Comparison of ENCODE assay signal across 9 mouse cellular contexts in genomic region chr4:53931499-53931898, GRCm38 (mm10).
DNase-seq lines count a peak whose midpoint lies in the region; ATAC-seq and TF ChIP-seq lines count a peak whose summit lies in the region.
"Had no signal": no experiment of that assay in that cellular context is flagged by ENCODE, and none has a peak within 500 bp of the region (broad histone marks: within the 10 kb centered on the region; RNA-seq: fewer than 3 reads in every experiment).

No protein-coding gene starts in this region.

- no peak overlapping the region for H3K4me3 ChIP-seq in forebrain, postnatal 0 days (ENCODE audit: low read depth, low read length)
- H3K4me3 ChIP-seq in hindbrain, postnatal 0 days (ENCODE audit: low read length): peak overlapping the region; percentile 23

- WGBS in forebrain, postnatal 0 days: 12% methylated on average over 10 of the region's 10 CpGs
- 12% methylated on average over 10 of the region's 10 CpGs for WGBS in hindbrain, postnatal 0 days

- peak; percentile 95 for ATAC-seq in forebrain, postnatal 0 days
- ATAC-seq in hindbrain, postnatal 0 days: peak; percentile 85

- H3K4me1 ChIP-seq in forebrain, postnatal 0 days (ENCODE audit: insufficient read depth): no peaks in the 10 kb centered on the region
- no peaks in the 10 kb centered on the region for H3K4me1 ChIP-seq in hindbrain, postnatal 0 days (ENCODE audit: insufficient read depth, low read length)

- H3K9me3 ChIP-seq in forebrain, postnatal 0 days (ENCODE audit: low read length): no peaks in the 10 kb centered on the region
- no peaks in the 10 kb centered on the region for H3K9me3 ChIP-seq in hindbrain, postnatal 0 days (ENCODE audit: low read length)
- H3K9me3 ChIP-seq: G1E had no signal

- TF ChIP-seq CTCF in forebrain, postnatal 0 days (IDR thresholded peaks at IDR 0.05; ENCODE audit: low read depth): peak; percentile 96
- peak; percentile 94 for TF ChIP-seq CTCF in hindbrain, postnatal 0 days (IDR thresholded peaks at IDR 0.05; ENCODE audit: low read depth)

- H3K27me3 ChIP-seq in forebrain, postnatal 0 days (ENCODE audit: insufficient read depth, low read length): no peaks in the 10 kb centered on the region
- H3K27me3 ChIP-seq in hindbrain, postnatal 0 days (ENCODE audit: insufficient read depth, low read length): no peaks in the 10 kb centered on the region

- no peak overlapping the region for H3K27ac ChIP-seq in forebrain, postnatal 0 days (ENCODE audit: low read depth, low read length)
- no peak overlapping the region for H3K27ac ChIP-seq in hindbrain, postnatal 0 days

- H3K9ac ChIP-seq in forebrain, postnatal 0 days: no peak overlapping the region
- no peak overlapping the region for H3K9ac ChIP-seq in hindbrain, postnatal 0 days (replicated peaks; ENCODE audit: low read length)

- H3K36me3 ChIP-seq in forebrain, postnatal 0 days (ENCODE audit: insufficient read depth): no peaks in the 10 kb centered on the region
- no peaks in the 10 kb centered on the region for H3K36me3 ChIP-seq in hindbrain, postnatal 0 days (ENCODE audit: insufficient read depth, low read length)
- H3K36me3 ChIP-seq: G1E had no signal

- H3K4me2 ChIP-seq in forebrain, postnatal 0 days (ENCODE audit: low read depth): peak overlapping the region; percentile 46
- peak overlapping the region; percentile 48 for H3K4me2 ChIP-seq in hindbrain, postnatal 0 days (ENCODE audit: low read depth, low read length)

- intact Hi-C loops in gastrocnemius, postnatal 36 days (cut with DNase I): loop anchor here (2.0 kb wide), 1 partner anchor 1309 kb away; no protein-coding TSS in a partner anchor

- peak; percentile 18 for DNase-seq in gastrocnemius, adult 18-20 months (ENCODE audit: low spot score)
- DNase-seq in gastrocnemius, postnatal 36 days: no peak
- DNase-seq in c-Kit-positive CD71-positive TER-119-positive erythroid progenitor cells, embryonic 14.5 days (ENCODE audit: low spot score): peak; percentile 7
- DNase-seq in forebrain, postnatal 0 days: peak; percentile 86
- peak; percentile 84 for DNase-seq in hindbrain, postnatal 0 days (ENCODE audit: low spot score)
- peak; percentile 40 to 65 for DNase-seq in left cerebral cortex, adult 18-20 months (ENCODE audit: low spot score in 2 of 2)
- DNase-seq in lung, postnatal 4 days: peak; percentile 37 to 42
- peak; percentile 64 to 69 for DNase-seq in right cerebral cortex, postnatal 10 days (ENCODE audit: low spot score in 2 of 2)

Comparison
In these comparisons a context has a peak if more than half of its experiments do, and no peak if none do; other contexts are left out.
1. DNase-seq: peak in gastrocnemius, adult 18-20 months (single experiment), c-Kit-positive CD71-positive TER-119-positive erythroid progenitor cells, embryonic 14.5 days (single experiment), forebrain, postnatal 0 days (single experiment), hindbrain, postnatal 0 days (single experiment), left cerebral cortex, adult 18-20 months (2 of 2), lung, postnatal 4 days (2 of 2) and right cerebral cortex, postnatal 10 days (2 of 2); none in gastrocnemius, postnatal 36 days (0 of 2).